Mouse (Mus musculus): ENCODE measurements around the gene Rpap3. TPM values are rescaled to one million over a fixed set of nuclear protein-coding genes. Genes with fewer than 3 reads are reported as not detected.

The Rpap3 gene
- polyA plus RNA-seq, 1 experiment: 11.7 TPM

GRCm38 (mm10) chr15:97717861-97718534 lies 12.4 kb upstream of the Rpap3 start:
- peaks cover 31% of the 10 kb centered on the region for H3K27me3 ChIP-seq (ENCODE audit: control insufficient read depth, insufficient read depth, insufficient read length)
- no peaks in the 10 kb centered on the region for H3K36me3 ChIP-seq (ENCODE audit: control insufficient read depth, insufficient read depth)
- TF ChIP-seq MYOG (IDR thresholded peaks at IDR 0.05; ENCODE audit: control insufficient read depth in 1 of 3, insufficient read depth in 1 of 3, insufficient read length in 2 of 3, low read depth in 2 of 3): no peak
- TF ChIP-seq E2F4 (IDR thresholded peaks at IDR 0.05; ENCODE audit: insufficient read depth): no peak
- no peak for TF ChIP-seq POLR2A (IDR thresholded peaks at IDR 0.05; ENCODE audit: insufficient read length, low read depth)
- TF ChIP-seq POLR2AphosphoS2 (IDR thresholded peaks at IDR 0.05; ENCODE audit: insufficient read length, low read depth): no peak
- no peak for TF ChIP-seq REST (IDR thresholded peaks at IDR 0.05; ENCODE audit: insufficient read depth, insufficient read length)
- no peak for TF ChIP-seq MYOD1 (IDR thresholded peaks at IDR 0.05; ENCODE audit: control insufficient read depth in 1 of 3, insufficient read length in 2 of 3, low read depth in 2 of 3)
- no peak for TF ChIP-seq SRF (IDR thresholded peaks at IDR 0.05; ENCODE audit: control insufficient read depth, insufficient read length, low read depth)
- no peak for TF ChIP-seq TCF12 (IDR thresholded peaks at IDR 0.05; ENCODE audit: insufficient read depth, poor library complexity, severe bottlenecking)
- TF ChIP-seq MAX (IDR thresholded peaks at IDR 0.05; ENCODE audit: low read depth): no peak
- no peak for TF ChIP-seq USF1 (IDR thresholded peaks at IDR 0.05; ENCODE audit: low read depth)
- no peak for TF ChIP-seq CEBPB (IDR thresholded peaks at IDR 0.05; ENCODE audit: insufficient read depth, poor library complexity, severe bottlenecking)
- TF ChIP-seq TCF3 (IDR thresholded peaks at IDR 0.05; ENCODE audit: insufficient read length, low read depth): no peak
- H3K4me2 ChIP-seq (ENCODE audit: low read depth): peak overlapping the region; percentile 25
- H3K79me2 ChIP-seq (ENCODE audit: control insufficient read depth, insufficient read depth): no peaks in the 10 kb centered on the region
- H3K4me3 ChIP-seq: no peak overlapping the region
- no peak overlapping the region for H3ac ChIP-seq (ENCODE audit: control insufficient read depth, insufficient read length)

GRCm38 (mm10) chr15:97716782-97717181 lies 11.2 kb upstream of the Rpap3 start:
- Histone ChIP-seq H3K4me2 (ENCODE audit: low read depth) (no peak overlapping the region), H3ac (ENCODE audit: control insufficient read depth, insufficient read length) (no peak overlapping the region), H3K36me3 (ENCODE audit: control insufficient read depth, insufficient read depth) (no peaks in the 10 kb centered on the region), H3K79me2 (ENCODE audit: control insufficient read depth, insufficient read depth) (no peaks in the 10 kb centered on the region), H3K4me3 (no peak overlapping the region), H3K27me3 (ENCODE audit: control insufficient read depth, insufficient read depth, insufficient read length) (peaks cover 35% of the 10 kb centered on the region)
- TF ChIP-seq POLR2AphosphoS2 (IDR thresholded peaks at IDR 0.05; ENCODE audit: insufficient read length, low read depth): no peak
- no peak for TF ChIP-seq CEBPB (IDR thresholded peaks at IDR 0.05; ENCODE audit: insufficient read depth, poor library complexity, severe bottlenecking)
- no peak for TF ChIP-seq REST (IDR thresholded peaks at IDR 0.05; ENCODE audit: insufficient read depth, insufficient read length)
- no peak for TF ChIP-seq TCF12 (IDR thresholded peaks at IDR 0.05; ENCODE audit: insufficient read depth, poor library complexity, severe bottlenecking)
- no peak for TF ChIP-seq POLR2A (IDR thresholded peaks at IDR 0.05; ENCODE audit: insufficient read length, low read depth)
- TF ChIP-seq USF1 (IDR thresholded peaks at IDR 0.05; ENCODE audit: low read depth): no peak
- TF ChIP-seq SRF (IDR thresholded peaks at IDR 0.05; ENCODE audit: control insufficient read depth, insufficient read length, low read depth): no peak
- no peak for TF ChIP-seq E2F4 (IDR thresholded peaks at IDR 0.05; ENCODE audit: insufficient read depth)
- TF ChIP-seq MAX (IDR thresholded peaks at IDR 0.05; ENCODE audit: low read depth): no peak
- no peak for TF ChIP-seq TCF3 (IDR thresholded peaks at IDR 0.05; ENCODE audit: insufficient read length, low read depth)
- TF ChIP-seq MYOG (IDR thresholded peaks at IDR 0.05; ENCODE audit: control insufficient read depth in 1 of 3, insufficient read depth in 1 of 3, insufficient read length in 2 of 3, low read depth in 2 of 3): no peak
- TF ChIP-seq MYOD1 (IDR thresholded peaks at IDR 0.05; ENCODE audit: control insufficient read depth in 1 of 3, insufficient read length in 2 of 3, low read depth in 2 of 3): no peak

- H3K27me3 ChIP-seq (ENCODE audit: control insufficient read depth, insufficient read depth, insufficient read length): peaks cover 35% of the 10 kb centered on the region
- TF ChIP-seq CEBPB (IDR thresholded peaks at IDR 0.05; ENCODE audit: insufficient read depth, poor library complexity, severe bottlenecking) (no peak), SRF (IDR thresholded peaks at IDR 0.05; ENCODE audit: control insufficient read depth, insufficient read length, low read depth) (no peak), REST (IDR thresholded peaks at IDR 0.05; ENCODE audit: insufficient read depth, insufficient read length) (no peak), E2F4 (IDR thresholded peaks at IDR 0.05; ENCODE audit: insufficient read depth) (no peak), POLR2AphosphoS2 (IDR thresholded peaks at IDR 0.05; ENCODE audit: insufficient read length, low read depth) (no peak), POLR2A (IDR thresholded peaks at IDR 0.05; ENCODE audit: insufficient read length, low read depth) (no peak), TCF3 (IDR thresholded peaks at IDR 0.05; ENCODE audit: insufficient read length, low read depth) (no peak), TCF12 (IDR thresholded peaks at IDR 0.05; ENCODE audit: insufficient read depth, poor library complexity, severe bottlenecking) (no peak), MYOD1 (IDR thresholded peaks at IDR 0.05; ENCODE audit: control insufficient read depth in 1 of 3, insufficient read length in 2 of 3, low read depth in 2 of 3) (no peak), MAX (IDR thresholded peaks at IDR 0.05; ENCODE audit: low read depth) (no peak), USF1 (IDR thresholded peaks at IDR 0.05; ENCODE audit: low read depth) (no peak), MYOG (IDR thresholded peaks at IDR 0.05; ENCODE audit: control insufficient read depth in 1 of 3, insufficient read depth in 1 of 3, insufficient read length in 2 of 3, low read depth in 2 of 3) (no peak)
Observed at GRCm38 (mm10) chr15:97715734-97716133, 10.1 kb upstream of the Rpap3 start.

GRCm38 (mm10) chr15:97715083-97715482 lies 9.5 kb upstream of the Rpap3 start:
- Histone ChIP-seq H3K27me3 (ENCODE audit: control insufficient read depth, insufficient read depth, insufficient read length) (peaks cover 29% of the 10 kb centered on the region), H3ac (ENCODE audit: control insufficient read depth, insufficient read length) (no peak overlapping the region), H3K79me2 (ENCODE audit: control insufficient read depth, insufficient read depth) (no peaks in the 10 kb centered on the region), H3K4me3 (no peak overlapping the region), H3K4me2 (ENCODE audit: low read depth) (no peak overlapping the region), H3K36me3 (ENCODE audit: control insufficient read depth, insufficient read depth) (no peaks in the 10 kb centered on the region)
- TF ChIP-seq TCF12 (IDR thresholded peaks at IDR 0.05; ENCODE audit: insufficient read depth, poor library complexity, severe bottlenecking) (no peak), POLR2A (IDR thresholded peaks at IDR 0.05; ENCODE audit: insufficient read length, low read depth) (no peak), MYOG (IDR thresholded peaks at IDR 0.05; ENCODE audit: control insufficient read depth in 1 of 3, insufficient read depth in 1 of 3, insufficient read length in 2 of 3, low read depth in 2 of 3) (no peak), REST (IDR thresholded peaks at IDR 0.05; ENCODE audit: insufficient read depth, insufficient read length) (no peak), MYOD1 (IDR thresholded peaks at IDR 0.05; ENCODE audit: control insufficient read depth in 1 of 3, insufficient read length in 2 of 3, low read depth in 2 of 3) (no peak), MAX (IDR thresholded peaks at IDR 0.05; ENCODE audit: low read depth) (no peak), SRF (IDR thresholded peaks at IDR 0.05; ENCODE audit: control insufficient read depth, insufficient read length, low read depth) (no peak), CEBPB (IDR thresholded peaks at IDR 0.05; ENCODE audit: insufficient read depth, poor library complexity, severe bottlenecking) (no peak), POLR2AphosphoS2 (IDR thresholded peaks at IDR 0.05; ENCODE audit: insufficient read length, low read depth) (no peak), USF1 (IDR thresholded peaks at IDR 0.05; ENCODE audit: low read depth) (no peak), E2F4 (IDR thresholded peaks at IDR 0.05; ENCODE audit: insufficient read depth) (no peak), TCF3 (IDR thresholded peaks at IDR 0.05; ENCODE audit: insufficient read length, low read depth) (no peak)

More at GRCm38 (mm10) chr15:97715734-97716133, 10.1 kb upstream of the Rpap3 start:
- H3K4me2 ChIP-seq (ENCODE audit: low read depth): no peak overlapping the region
- H3K4me3 ChIP-seq: no peak overlapping the region
- H3ac ChIP-seq (ENCODE audit: control insufficient read depth, insufficient read length): no peak overlapping the region
- no peaks in the 10 kb centered on the region for H3K36me3 ChIP-seq (ENCODE audit: control insufficient read depth, insufficient read depth)
- no peaks in the 10 kb centered on the region for H3K79me2 ChIP-seq (ENCODE audit: control insufficient read depth, insufficient read depth)

Data from myocyte (in vitro differentiated cells).